Mouse (Mus musculus): Measurements from ENCODE around the gene Clec4g. TPM values are rescaled to one million over a fixed set of nuclear protein-coding genes. Genes with fewer than 3 reads are reported as not detected.

The Clec4g gene
- polyA plus RNA-seq, 1 experiment from 2014 or later: not detected

Other genes starting within 250 kb of the Clec4g start
- 0.10 TPM in 1 of 2 replicates, not detected in the other for gene Tex45, start 249.8 kb downstream of the Clec4g start, polyA plus RNA-seq (2016; fragmentation: Nextera tagmentation; extraction: Ambion mirVana)
- 66.4 and 67.9 TPM in 2 replicates for gene Zfp358, start 227.5 kb downstream of the Clec4g start, polyA plus RNA-seq (2016; fragmentation: Nextera tagmentation; extraction: Ambion mirVana)
- 62.0 and 66.2 TPM in 2 replicates for gene Mcoln1, start 220.2 kb downstream of the Clec4g start, polyA plus RNA-seq (2016; fragmentation: Nextera tagmentation; extraction: Ambion mirVana)
- 29.0 and 29.6 TPM in 2 replicates for gene Pnpla6, start 205.3 kb downstream of the Clec4g start, polyA plus RNA-seq (2016; fragmentation: Nextera tagmentation; extraction: Ambion mirVana)
- 1.8 TPM in 2 replicates for gene C330021F23Rik, start 152.7 kb downstream of the Clec4g start, polyA plus RNA-seq (2016; fragmentation: Nextera tagmentation; extraction: Ambion mirVana)
- 9.1 and 10.0 TPM in 2 replicates for gene Camsap3, start 133.4 kb downstream of the Clec4g start, polyA plus RNA-seq (2016; fragmentation: Nextera tagmentation; extraction: Ambion mirVana)
- gene Xab2, start 99.3 kb downstream of the Clec4g start, polyA plus RNA-seq (2016; fragmentation: Nextera tagmentation; extraction: Ambion mirVana): 65.1 and 66.7 TPM in 2 replicates
- 103 and 110 TPM in 2 replicates for gene Pet100, start 99.1 kb downstream of the Clec4g start, polyA plus RNA-seq (2016; fragmentation: Nextera tagmentation; extraction: Ambion mirVana)
- 1.5 and 2.0 TPM in 2 replicates for gene Pcp2, start 95.1 kb downstream of the Clec4g start, polyA plus RNA-seq (2016; fragmentation: Nextera tagmentation; extraction: Ambion mirVana)
- gene Stxbp2, start 89.7 kb downstream of the Clec4g start, polyA plus RNA-seq (2016; fragmentation: Nextera tagmentation; extraction: Ambion mirVana): 27.4 and 28.8 TPM in 2 replicates
- gene Retn, start 64.9 kb downstream of the Clec4g start, polyA plus RNA-seq (2016; fragmentation: Nextera tagmentation; extraction: Ambion mirVana): 0.38 TPM in 1 of 2 replicates, not detected in the other
- gene Mcemp1, start 54.9 kb downstream of the Clec4g start, polyA plus RNA-seq (2016; fragmentation: Nextera tagmentation; extraction: Ambion mirVana): 0.10 and 0.20 TPM in 2 replicates
- gene Fcor, start 48.3 kb downstream of the Clec4g start, polyA plus RNA-seq (2016; fragmentation: Nextera tagmentation; extraction: Ambion mirVana): 11.5 and 16.5 TPM in 2 replicates
- gene Trappc5, start 44.4 kb downstream of the Clec4g start, polyA plus RNA-seq (2016; fragmentation: Nextera tagmentation; extraction: Ambion mirVana): 39.7 and 41.0 TPM in 2 replicates
- 0.15 and 0.23 TPM in 2 replicates for gene Fcer2a, start 26.5 kb downstream of the Clec4g start, polyA plus RNA-seq (2016; fragmentation: Nextera tagmentation; extraction: Ambion mirVana)
- not detected in 2 replicates for gene Cd209a, start 28.3 kb upstream of the Clec4g start, polyA plus RNA-seq (2016; fragmentation: Nextera tagmentation; extraction: Ambion mirVana)
- not detected in 2 replicates for gene Cd209e, start 133.7 kb upstream of the Clec4g start, polyA plus RNA-seq (2016; fragmentation: Nextera tagmentation; extraction: Ambion mirVana)
- gene Cd209d, start 157.9 kb upstream of the Clec4g start, polyA plus RNA-seq (2016; fragmentation: Nextera tagmentation; extraction: Ambion mirVana): not detected in 2 replicates
- gene Cd209b, start 206.2 kb upstream of the Clec4g start, polyA plus RNA-seq (2016; fragmentation: Nextera tagmentation; extraction: Ambion mirVana): not detected in 2 replicates
- gene Cd209c, start 234.1 kb upstream of the Clec4g start, polyA plus RNA-seq (2016; fragmentation: Nextera tagmentation; extraction: Ambion mirVana): 0.26 and 0.55 TPM in 2 replicates

Data from embryonic facial prominence, embryonic 12.5 days (tissue).